Mouse (Mus musculus): ENCODE results near the gene Hoxa9. TPM values are rescaled to one million over a fixed set of nuclear protein-coding genes. Genes with fewer than 3 reads are reported as not detected.
A peak's percentile ranks its signal among the peaks of the same experiment; 100 is the strongest.

Gene Hoxa9
- polyA plus RNA-seq, 1 experiment from 2014 or later = 67.8 TPM

GRCm38 (mm10) chr6:52235267-52235666 lies 4.4 kb upstream of the Hoxa9 start:
- peak overlapping the region; percentile 83 for H3K4me2 ChIP-seq (replicated peaks; ENCODE audit: low read depth, low read length)
- H3K27me3 ChIP-seq (ENCODE audit: control insufficient read depth, insufficient read depth, low read length) = peaks cover 12% of the 10 kb centered on the region; the same call in 1 of the 2 replicates
- H3K9me3 ChIP-seq (ENCODE audit: control insufficient read depth, low read length) = no peaks in the 10 kb centered on the region
- peak overlapping the region; percentile 96 for H3K9ac ChIP-seq (ENCODE audit: low read depth, low read length)
- WGBS = 19% methylated on average over 9 of the region's 9 CpGs
- no peak for ATAC-seq (ENCODE audit: low FRiP score, low TSS enrichment)
- H3K4me3 ChIP-seq (ENCODE audit: low read length) = peak overlapping the region; percentile 64
- peaks cover 6% of the 10 kb centered on the region; the same call in 1 of the 2 replicates for H3K36me3 ChIP-seq (ENCODE audit: control insufficient read depth, insufficient read depth, low read length)
- peaks cover 9% of the 10 kb centered on the region; the same call in 1 of the 2 replicates for H3K4me1 ChIP-seq (ENCODE audit: control insufficient read depth, insufficient read depth, low read length)
- H3K27ac ChIP-seq (ENCODE audit: low read depth, low read length) = peak overlapping the region; percentile 98

GRCm38 (mm10) chr6:52234428-52235140 lies 3.7 kb upstream of the Hoxa9 start:
- peaks cover 9% of the 10 kb centered on the region; the same call in 1 of the 2 replicates for H3K4me1 ChIP-seq (ENCODE audit: control insufficient read depth, insufficient read depth, low read length)
- H3K4me2 ChIP-seq (replicated peaks; ENCODE audit: low read depth, low read length) = peak overlapping the region; percentile 83
- WGBS = under 1% methylated on average over 68 of the region's 68 CpGs
- no peaks in the 10 kb centered on the region for H3K9me3 ChIP-seq (ENCODE audit: control insufficient read depth, low read length)
- peak overlapping the region; percentile 64 for H3K4me3 ChIP-seq (ENCODE audit: low read length)
- peak overlapping the region; percentile 96 for H3K9ac ChIP-seq (ENCODE audit: low read depth, low read length)
- H3K27ac ChIP-seq (ENCODE audit: low read depth, low read length) = peak overlapping the region; percentile 98
- H3K36me3 ChIP-seq (ENCODE audit: control insufficient read depth, insufficient read depth, low read length) = peaks cover 8% of the 10 kb centered on the region; the same call in 1 of the 2 replicates
- ATAC-seq (ENCODE audit: low FRiP score, low TSS enrichment) = peak; percentile 41
- H3K27me3 ChIP-seq (ENCODE audit: control insufficient read depth, insufficient read depth, low read length) = peaks cover 14% of the 10 kb centered on the region; the same call in 1 of the 2 replicates

- peak; percentile 59 for ATAC-seq (ENCODE audit: low FRiP score, low TSS enrichment)
- Histone ChIP-seq H3K9me3 (ENCODE audit: control insufficient read depth, low read length) (no peaks in the 10 kb centered on the region), H3K27me3 (ENCODE audit: control insufficient read depth, insufficient read depth, low read length) (peaks cover 15% of the 10 kb centered on the region; the same call in 1 of the 2 replicates), H3K27ac (ENCODE audit: low read depth, low read length) (peak overlapping the region; percentile 98), H3K36me3 (ENCODE audit: control insufficient read depth, insufficient read depth, low read length) (peaks cover 9% of the 10 kb centered on the region; the same call in 1 of the 2 replicates), H3K9ac (ENCODE audit: low read depth, low read length) (peak overlapping the region; percentile 96), H3K4me2 (replicated peaks; ENCODE audit: low read depth, low read length) (peak overlapping the region; percentile 83), H3K4me1 (ENCODE audit: control insufficient read depth, insufficient read depth, low read length) (peaks cover 9% of the 10 kb centered on the region; the same call in 1 of the 2 replicates), H3K4me3 (ENCODE audit: low read length) (peak overlapping the region; percentile 64)
- under 1% methylated on average over 70 of the region's 70 CpGs for WGBS
These were observed 2.9 kb upstream of the Hoxa9 start for GRCm38 (mm10) chr6:52233546-52234427.

GRCm38 (mm10) chr6:52232984-52233545 lies 2.2 kb upstream of the Hoxa9 start:
- ATAC-seq (ENCODE audit: low FRiP score, low TSS enrichment) = no peak
- peaks cover 9% of the 10 kb centered on the region; the same call in 1 of the 2 replicates for H3K4me1 ChIP-seq (ENCODE audit: control insufficient read depth, insufficient read depth, low read length)
- peak overlapping the region; percentile 83 for H3K4me2 ChIP-seq (replicated peaks; ENCODE audit: low read depth, low read length)
- peaks cover 15% of the 10 kb centered on the region; the same call in 1 of the 2 replicates for H3K27me3 ChIP-seq (ENCODE audit: control insufficient read depth, insufficient read depth, low read length)
- peak overlapping the region; percentile 96 for H3K9ac ChIP-seq (ENCODE audit: low read depth, low read length)
- peak overlapping the region; percentile 64 for H3K4me3 ChIP-seq (ENCODE audit: low read length)
- peaks cover 9% of the 10 kb centered on the region; the same call in 1 of the 2 replicates for H3K36me3 ChIP-seq (ENCODE audit: control insufficient read depth, insufficient read depth, low read length)
- WGBS = 1% methylated on average over 23 of the region's 23 CpGs
- peak overlapping the region; percentile 98 for H3K27ac ChIP-seq (ENCODE audit: low read depth, low read length)
- H3K9me3 ChIP-seq (ENCODE audit: control insufficient read depth, low read length) = no peaks in the 10 kb centered on the region

GRCm38 (mm10) chr6:52232568-52232965 lies 1.7 kb upstream of the Hoxa9 start:
- Histone ChIP-seq H3K9me3 (ENCODE audit: control insufficient read depth, low read length) (no peaks in the 10 kb centered on the region), H3K9ac (ENCODE audit: low read depth, low read length) (peak overlapping the region; percentile 96), H3K4me1 (ENCODE audit: control insufficient read depth, insufficient read depth, low read length) (peaks cover 10% of the 10 kb centered on the region; the same call in 1 of the 2 replicates), H3K27ac (ENCODE audit: low read depth, low read length) (peak overlapping the region; percentile 98), H3K4me2 (replicated peaks; ENCODE audit: low read depth, low read length) (peak overlapping the region; percentile 83), H3K27me3 (ENCODE audit: control insufficient read depth, insufficient read depth, low read length) (peaks cover 15% of the 10 kb centered on the region; the same call in 1 of the 2 replicates), H3K36me3 (ENCODE audit: control insufficient read depth, insufficient read depth, low read length) (peaks cover 9% of the 10 kb centered on the region; the same call in 1 of the 2 replicates), H3K4me3 (ENCODE audit: low read length) (peak overlapping the region; percentile 64)
- no peak for ATAC-seq (ENCODE audit: low FRiP score, low TSS enrichment)
- WGBS = 1% methylated on average over 18 of the region's 18 CpGs

- Histone ChIP-seq H3K4me2 (replicated peaks; ENCODE audit: low read depth, low read length) (peak overlapping the region; percentile 83), H3K36me3 (ENCODE audit: control insufficient read depth, insufficient read depth, low read length) (peaks cover 9% of the 10 kb centered on the region; the same call in 1 of the 2 replicates), H3K27ac (ENCODE audit: low read depth, low read length) (peak overlapping the region; percentile 98)
These were observed 1.1 kb upstream of the Hoxa9 start for GRCm38 (mm10) chr6:52231885-52232567.

GRCm38 (mm10) chr6:52229558-52230416 lies 1.1 kb downstream of the Hoxa9 start:
- Histone ChIP-seq H3K4me2 (replicated peaks; ENCODE audit: low read depth, low read length) (peak overlapping the region; percentile 97), H3K4me1 (ENCODE audit: control insufficient read depth, insufficient read depth, low read length) (peaks cover 9% of the 10 kb centered on the region; the same call in 1 of the 2 replicates), H3K27ac (ENCODE audit: low read depth, low read length) (peak overlapping the region; percentile 96), H3K27me3 (ENCODE audit: control insufficient read depth, insufficient read depth, low read length) (0 out of 2 replicates have a peak, but pooled peaks cover 12% of the 10 kb centered on the region), H3K9ac (ENCODE audit: low read depth, low read length) (peak overlapping the region; percentile 94), H3K9me3 (ENCODE audit: control insufficient read depth, low read length) (no peaks in the 10 kb centered on the region), H3K4me3 (ENCODE audit: low read length) (peak overlapping the region; percentile 64), H3K36me3 (ENCODE audit: control insufficient read depth, insufficient read depth, low read length) (peaks cover 9% of the 10 kb centered on the region; the same call in 1 of the 2 replicates)
- no peak for ATAC-seq (ENCODE audit: low FRiP score, low TSS enrichment)
- WGBS = 1% methylated on average over 42 of the region's 44 CpGs

More at GRCm38 (mm10) chr6:52231885-52232567, 1.1 kb upstream of the Hoxa9 start:
- H3K27me3 ChIP-seq (ENCODE audit: control insufficient read depth, insufficient read depth, low read length) = peaks cover 15% of the 10 kb centered on the region; the same call in 1 of the 2 replicates
- peak overlapping the region; percentile 64 for H3K4me3 ChIP-seq (ENCODE audit: low read length)
- no peaks in the 10 kb centered on the region for H3K9me3 ChIP-seq (ENCODE audit: control insufficient read depth, low read length)
- WGBS = 0% methylated on average over 18 of the region's 18 CpGs
- H3K9ac ChIP-seq (ENCODE audit: low read depth, low read length) = peak overlapping the region; percentile 96
- H3K4me1 ChIP-seq (ENCODE audit: control insufficient read depth, insufficient read depth, low read length) = peaks cover 15% of the 10 kb centered on the region; the same call in 1 of the 2 replicates
- 0 out of 2 replicates have a peak, but pooled peaks have one; percentile 28 for ATAC-seq (ENCODE audit: low FRiP score, low TSS enrichment)

Data from kidney, embryonic 14.5 days (tissue).